Mouse (Mus musculus): Measurements from ENCODE around the gene Gm10750. TPM values are rescaled to one million over a fixed set of nuclear protein-coding genes. Genes with fewer than 3 reads are reported as not detected.
"Not testable (repeated sequence)": the region's sequence is repeated elsewhere in the genome, so short reads cannot be mapped to it uniquely, and the experiment has no call there.

The Gm10750 gene
- polyA plus RNA-seq (2012; rRNA removed), result not detected in 2 replicates

GRCm38 (mm10) chr2:149017137-149017536 lies at the start of gene Gm10750:
TSS of gene Gm10750 (minus strand) at chr2:149017237.
- WGBS, result 70% methylated on average over 5 of the region's 5 CpGs
- not testable (repeated sequence) for H3K4me3 ChIP-seq (ENCODE audit: insufficient read depth, low read depth, low read length); H3K36me3 ChIP-seq (ENCODE audit: control insufficient read depth, insufficient read depth, low read length); H3K4me1 ChIP-seq (ENCODE audit: control insufficient read depth, insufficient read depth, low read length); DNase-seq; H3K27me3 ChIP-seq (replicated peaks; ENCODE audit: control insufficient read depth, insufficient read depth, low read length); H3K27ac ChIP-seq (ENCODE audit: insufficient read depth, low read depth, low read length)

GRCm38 (mm10) chr2:149004826-149005225 lies 12.2 kb downstream of the Gm10750 start:
- H3K36me3 ChIP-seq (ENCODE audit: control insufficient read depth, insufficient read depth, low read length), result no peaks in the 10 kb centered on the region
- H3K4me3 ChIP-seq (ENCODE audit: insufficient read depth, low read depth, low read length), result no peak overlapping the region
- no peak overlapping the region for H3K27ac ChIP-seq (ENCODE audit: insufficient read depth, low read depth, low read length)
- 62% methylated on average over 2 of the region's 2 CpGs for WGBS
- no peaks in the 10 kb centered on the region for H3K4me1 ChIP-seq (ENCODE audit: control insufficient read depth, insufficient read depth, low read length)
- TF ChIP-seq POLR2A (IDR thresholded peaks at IDR 0.05; ENCODE audit: low read depth, low read length), result no peak
- no peak for TF ChIP-seq CTCF (conservative IDR thresholded peaks at IDR 0.05; ENCODE audit: insufficient read depth, insufficient read length, low read depth, low read length)
- H3K27me3 ChIP-seq (replicated peaks; ENCODE audit: control insufficient read depth, insufficient read depth, low read length), result no peaks in the 10 kb centered on the region
- no peak for DNase-seq

GRCm38 (mm10) chr2:149003151-149003550 lies 13.9 kb downstream of the Gm10750 start, which contains the start of gene Gm1330:
TSS of gene Gm1330 (minus strand) at chr2:149003251.
- no peak for TF ChIP-seq POLR2A (IDR thresholded peaks at IDR 0.05; ENCODE audit: low read depth, low read length)
- TF ChIP-seq CTCF (conservative IDR thresholded peaks at IDR 0.05; ENCODE audit: insufficient read depth, insufficient read length, low read depth, low read length), result no peak
- Histone ChIP-seq H3K4me3 (ENCODE audit: insufficient read depth, low read depth, low read length) (no peak within 1 kb of the TSS), H3K27me3 (replicated peaks; ENCODE audit: control insufficient read depth, insufficient read depth, low read length) (no peaks in the 10 kb centered on the region), H3K36me3 (ENCODE audit: control insufficient read depth, insufficient read depth, low read length) (no peaks in the 10 kb centered on the region), H3K4me1 (ENCODE audit: control insufficient read depth, insufficient read depth, low read length) (no peaks in the 10 kb centered on the region), H3K27ac (ENCODE audit: insufficient read depth, low read depth, low read length) (no peak within 1 kb of the TSS)
- no peak for DNase-seq

- DNase-seq, result no peak
- WGBS, result 92% methylated on average over 2 of the region's 2 CpGs
- H3K4me1 ChIP-seq (ENCODE audit: control insufficient read depth, insufficient read depth, low read length), result no peaks in the 10 kb centered on the region
- no peaks in the 10 kb centered on the region for H3K36me3 ChIP-seq (ENCODE audit: control insufficient read depth, insufficient read depth, low read length)
- no peak overlapping the region for H3K4me3 ChIP-seq (ENCODE audit: insufficient read depth, low read depth, low read length)
- H3K27ac ChIP-seq (ENCODE audit: insufficient read depth, low read depth, low read length), result no peak overlapping the region
- TF ChIP-seq POLR2A (IDR thresholded peaks at IDR 0.05; ENCODE audit: low read depth, low read length) (no peak), CTCF (conservative IDR thresholded peaks at IDR 0.05; ENCODE audit: insufficient read depth, insufficient read length, low read depth, low read length) (no peak)
- H3K27me3 ChIP-seq (replicated peaks; ENCODE audit: control insufficient read depth, insufficient read depth, low read length), result no peaks in the 10 kb centered on the region
These were observed 21.9 kb downstream of the Gm10750 start for GRCm38 (mm10) chr2:148995133-148995532.

Other genes starting within 250 kb of the Gm10750 start
- not detected in 2 replicates for gene Cst11, start 245.7 kb downstream of the Gm10750 start, polyA plus RNA-seq (2012; rRNA removed)
- gene 8030411F24Rik, start 235.2 kb downstream of the Gm10750 start, polyA plus RNA-seq (2012; rRNA removed), result not detected in 2 replicates
- 0.17 TPM in 1 of 2 replicates, not detected in the other for gene Cst12, start 227.9 kb downstream of the Gm10750 start, polyA plus RNA-seq (2012; rRNA removed)
- 0.11 TPM in 1 of 2 replicates, not detected in the other for gene Cst8, start 218.5 kb downstream of the Gm10750 start, polyA plus RNA-seq (2012; rRNA removed)
- gene Cst13, start 197.2 kb downstream of the Gm10750 start, polyA plus RNA-seq (2012; rRNA removed), result not detected in 2 replicates
- not detected in 2 replicates for gene Cst9, start 182.1 kb downstream of the Gm10750 start, polyA plus RNA-seq (2012; rRNA removed)
- not detected in 2 replicates for gene 9230104L09Rik, start 152.2 kb downstream of the Gm10750 start, polyA plus RNA-seq (2012; rRNA removed)
- gene Cst3, start 141.5 kb downstream of the Gm10750 start, polyA plus RNA-seq (2012; rRNA removed), result 968 and 1,101 TPM in 2 replicates
- not detected in 2 replicates for gene Gm1330, start 14.0 kb downstream of the Gm10750 start, polyA plus RNA-seq (2012; rRNA removed)